Mouse (Mus musculus) myocyte (in vitro differentiated cells): Measurements from ENCODE around the gene Celf2.

Source experiments
- CEBPB ChIP-seq: IDR thresholded peaks from 2 replicates; pipeline ENCODE4 v1.6.1; 2011; ENCODE audit warnings: mild to moderate bottlenecking, moderate library complexity; ENCODE audit not compliant: poor library complexity, insufficient read depth, severe bottlenecking
- E2F4 ChIP-seq: IDR thresholded peaks from one replicate; pipeline ENCODE4 v1.6.1; 2011; ENCODE audit warnings: mild to moderate bottlenecking, control low read depth, moderate library complexity; ENCODE audit not compliant: insufficient read depth
- MAX ChIP-seq: IDR thresholded peaks from one replicate; pipeline ENCODE4 v1.6.1; 2011; ENCODE audit warnings: low read depth, mild to moderate bottlenecking, control low read depth
- MYOD1 ChIP-seq, 3 experiments: IDR thresholded peaks; one replicate each; pipeline ENCODE4 v1.6.1; 2011; ENCODE audit warnings: control low read depth in 2 of 3, low read depth in 2 of 3, mild to moderate bottlenecking in 2 of 3, moderate library complexity in 1 of 3; ENCODE audit not compliant: insufficient read length in 2 of 3, control insufficient read depth in 1 of 3
- POLR2A ChIP-seq: IDR thresholded peaks from one replicate; pipeline ENCODE4 v1.6.1; 2011; ENCODE audit warnings: low read depth, mild to moderate bottlenecking, control low read depth, moderate library complexity; ENCODE audit not compliant: insufficient read length
- POLR2AphosphoS2 ChIP-seq: IDR thresholded peaks from one replicate; pipeline ENCODE4 v1.6.1; 2011; ENCODE audit warnings: low read depth, control low read depth; ENCODE audit not compliant: insufficient read length
- SRF ChIP-seq: IDR thresholded peaks from one replicate; pipeline ENCODE4 v1.6.1; 2011; ENCODE audit warnings: low read depth; ENCODE audit not compliant: control insufficient read depth, insufficient read length
- TCF12 ChIP-seq: IDR thresholded peaks from one replicate; pipeline ENCODE4 v1.6.1; 2011; ENCODE audit warnings: mild to moderate bottlenecking, control low read depth; ENCODE audit not compliant: poor library complexity, insufficient read depth, severe bottlenecking
- TCF3 ChIP-seq: IDR thresholded peaks from one replicate; pipeline ENCODE4 v1.6.1; 2011; ENCODE audit warnings: low read depth, control low read depth; ENCODE audit not compliant: insufficient read length
- USF1 ChIP-seq: IDR thresholded peaks from one replicate; pipeline ENCODE4 v1.6.1; 2011; ENCODE audit warnings: low read depth, mild to moderate bottlenecking, control low read depth, moderate library complexity

GRCm38 (mm10) chr2:6490076-6490475 is 1019.3 kb downstream of the Celf2 start:
- TF ChIP-seq POLR2A = no peak
- TF ChIP-seq USF1 = no peak
- no peak for TF ChIP-seq POLR2AphosphoS2
- no peak for TF ChIP-seq TCF12
- TF ChIP-seq E2F4 = no peak
- TF ChIP-seq MYOD1 (IDR thresholded peaks at IDR 0.05; ENCODE audit: control insufficient read depth in 1 of 3, insufficient read length in 2 of 3, low read depth in 2 of 3) = no peak
- no peak for TF ChIP-seq MAX
- no peak for TF ChIP-seq TCF3
- TF ChIP-seq CEBPB = no peak
- no peak for TF ChIP-seq SRF
